Mouse (Mus musculus) activated CD4-positive, CD25-positive, alpha-beta regulatory T cell, adult 4 months (primary cell): ENCODE measurements around the gene Elmo1. TPM values are rescaled to one million over a fixed set of nuclear protein-coding genes. Genes with fewer than 3 reads are reported as not detected.

Source experiments
- ATAC-seq: one replicate; pipeline ENCODE4 v1.8.0; 2017
- polyA plus RNA-seq, 2 experiments: library from polyadenylated mRNA; unstranded; fragments of 100-300 nt; shearing (Covaris generic); gene quantifications; one replicate each; pipeline ENCODE4 v1.2.1; 2017

Gene Elmo1
- polyA plus RNA-seq, 2 experiments from 2014 or later = 81.7 to 103 TPM

DNA sequence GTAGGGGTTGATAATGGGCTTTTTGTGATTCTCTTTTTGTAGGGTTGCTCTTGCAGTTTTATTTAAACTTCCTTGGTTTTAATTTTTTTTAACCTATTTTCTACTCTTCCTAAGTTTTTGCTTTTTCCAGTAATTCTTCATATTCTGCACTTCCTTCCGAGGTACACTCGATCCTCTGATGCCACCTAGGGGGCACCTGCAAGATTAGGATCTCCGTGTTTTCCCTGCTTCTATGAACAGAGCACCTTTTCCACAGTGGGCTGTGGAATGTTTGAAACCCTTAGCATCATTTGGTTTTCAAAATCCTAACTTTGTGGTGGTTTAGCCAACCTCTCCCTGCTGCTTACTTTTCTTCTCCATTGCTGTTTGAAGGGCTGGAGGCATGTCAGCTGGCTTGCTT lies 181.4 kb downstream of the Elmo1 start:
- no peak for ATAC-seq

GRCm38 (mm10) chr13:20272562-20272961 lies 182.2 kb downstream of the Elmo1 start:
- ATAC-seq = no peak

DNA sequence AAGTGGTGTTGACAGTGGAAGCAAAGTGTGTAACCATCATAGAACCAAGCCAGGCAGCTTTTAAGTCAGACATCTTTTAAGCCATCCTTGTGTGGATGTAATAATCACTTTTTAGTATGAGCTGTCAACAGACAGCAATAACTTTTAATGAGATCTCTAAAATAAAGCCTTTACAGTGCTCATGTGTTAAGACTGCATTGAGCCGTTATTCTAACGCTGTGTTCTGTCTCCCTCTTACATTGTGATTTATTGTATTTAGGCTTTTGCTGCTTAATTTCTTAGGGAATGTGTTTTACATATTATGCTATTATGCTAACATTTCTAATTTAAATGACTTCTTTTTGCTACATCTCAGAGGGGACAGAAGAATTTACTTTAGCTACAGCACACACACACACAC lies 189.5 kb downstream of the Elmo1 start:
- ATAC-seq = no peak

DNA sequence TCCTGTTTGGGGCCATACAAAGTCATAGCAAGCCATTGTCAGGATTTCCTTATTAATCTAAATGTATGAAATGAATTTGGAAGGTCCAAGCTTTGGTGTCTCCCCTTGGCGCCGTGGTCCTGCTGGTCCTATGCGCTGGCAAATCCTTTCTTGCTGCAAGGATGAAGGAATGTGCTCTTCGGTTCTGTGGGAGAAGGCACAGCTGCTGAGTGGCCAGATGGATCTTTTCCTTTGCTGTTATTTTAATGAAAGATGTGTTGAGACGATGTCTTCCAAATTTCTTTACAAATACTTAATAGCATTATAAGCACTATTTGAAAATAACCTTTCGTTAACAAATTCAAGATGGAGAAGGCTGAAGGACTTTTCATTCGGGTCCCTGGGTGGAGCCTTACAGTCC lies 193.5 kb downstream of the Elmo1 start:
- ATAC-seq = no peak

- ATAC-seq = no peak
Measured at GRCm38 (mm10) chr13:20286680-20287079, 196.3 kb downstream of the Elmo1 start.

- ATAC-seq = no peak
Measured at GRCm38 (mm10) chr13:20288393-20288792, 198.0 kb downstream of the Elmo1 start.

DNA sequence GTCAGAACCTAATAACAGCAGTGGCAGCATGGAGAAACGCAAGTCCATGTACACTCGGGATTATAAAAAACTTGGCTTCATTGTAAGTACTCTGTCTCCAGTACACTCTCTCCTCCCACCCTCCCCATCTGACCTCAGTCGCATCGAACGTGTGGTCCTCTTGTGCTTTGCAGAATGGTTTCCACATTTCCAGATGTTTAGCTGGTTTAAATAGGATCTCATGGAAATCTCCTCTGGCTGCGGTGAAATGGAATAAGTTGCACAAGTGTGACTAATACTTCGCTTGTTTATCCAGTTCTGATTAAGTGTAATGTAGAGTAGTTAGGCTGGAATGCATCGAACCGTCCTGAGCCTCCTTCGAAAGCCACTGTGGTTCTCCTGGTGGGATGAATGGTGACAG lies 200.0 kb downstream of the Elmo1 start:
- no peak for ATAC-seq

DNA sequence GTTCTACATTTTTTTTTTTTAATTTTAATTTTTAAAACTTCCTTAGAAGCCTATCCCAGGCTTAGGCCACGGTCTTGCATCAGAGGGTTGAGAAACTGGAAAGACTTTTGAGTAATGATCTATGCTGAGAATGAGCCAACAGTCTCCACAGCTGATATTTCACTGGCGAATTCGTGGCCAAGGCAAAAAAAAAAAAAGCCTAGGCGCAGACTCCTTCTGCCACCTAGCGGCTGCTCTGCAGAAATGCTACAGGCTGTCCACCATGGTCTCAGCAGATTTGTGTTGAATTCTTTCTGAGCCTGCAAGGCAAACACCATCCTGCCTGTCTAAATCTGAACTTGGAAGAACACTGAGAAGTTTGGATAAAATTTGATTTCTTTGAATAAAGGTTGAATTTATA lies 202.0 kb downstream of the Elmo1 start:
- ATAC-seq = peak; percentile 69

- ATAC-seq = no peak
Measured at GRCm38 (mm10) chr13:20295278-20295970, 205.0 kb downstream of the Elmo1 start.

DNA sequence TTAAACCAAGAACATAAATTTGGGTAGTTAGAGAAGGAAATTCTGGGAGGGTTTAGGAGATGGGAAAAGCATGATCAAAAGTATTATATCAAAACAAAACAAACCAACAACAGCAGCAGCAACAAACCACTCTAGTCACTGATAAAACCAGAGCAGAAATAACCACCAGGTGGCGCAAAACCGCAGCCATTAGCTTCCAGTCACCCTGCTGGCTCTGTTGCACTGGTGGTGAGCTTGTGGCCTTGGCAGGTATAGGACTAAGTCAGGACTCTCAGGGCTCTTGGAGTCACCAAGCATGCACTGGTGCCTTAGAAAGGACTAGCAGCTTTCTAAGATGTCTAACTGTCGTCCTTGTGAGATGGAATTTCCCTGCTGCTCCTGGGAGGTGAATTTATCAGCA lies 207.4 kb downstream of the Elmo1 start:
- no peak for ATAC-seq

DNA sequence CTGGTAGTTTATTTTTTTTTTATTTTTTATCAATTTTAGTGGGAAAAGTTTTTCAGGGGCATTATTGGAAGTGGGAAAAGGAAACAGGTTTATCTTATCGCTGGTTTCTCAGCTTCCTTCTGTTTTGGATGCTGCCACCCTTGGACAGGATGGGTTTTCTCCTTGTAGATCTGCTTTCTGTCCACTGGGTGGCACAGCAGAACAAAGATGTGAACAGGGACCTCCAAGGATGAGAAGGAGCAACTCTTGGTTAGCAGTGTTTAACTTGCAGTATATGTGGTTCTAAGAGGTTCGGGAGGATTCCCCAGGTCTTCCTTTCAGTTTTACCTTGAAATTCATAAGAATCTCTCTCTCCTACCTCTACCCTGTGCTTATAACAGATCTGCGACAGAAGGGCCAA lies 209.0 kb downstream of the Elmo1 start:
- ATAC-seq = no peak

DNA sequence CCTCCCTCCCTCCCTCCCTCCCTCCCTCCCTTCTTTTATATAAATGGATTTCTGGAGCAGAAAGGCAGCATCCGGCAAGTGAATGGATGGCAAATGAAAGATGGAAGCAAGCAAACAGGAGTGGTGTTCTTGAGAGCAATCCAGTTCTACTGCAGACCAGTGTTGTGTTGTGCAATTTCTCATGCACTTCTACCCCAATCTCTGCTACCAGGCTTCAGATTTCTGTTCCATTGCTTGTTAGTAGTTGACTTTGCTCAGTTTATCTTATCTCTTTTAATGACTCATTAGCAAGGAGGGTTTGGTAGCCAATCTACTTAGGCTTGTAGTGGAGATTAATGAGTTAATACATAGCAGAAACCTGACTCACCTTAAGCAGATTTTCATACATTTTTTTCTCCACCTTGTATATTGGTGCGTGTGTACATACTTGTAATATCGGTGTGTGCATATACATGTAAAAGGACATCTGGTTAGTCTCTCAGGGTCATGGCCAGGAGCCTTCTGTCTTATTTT lies 209.7 kb downstream of the Elmo1 start:
- no peak for ATAC-seq

DNA sequence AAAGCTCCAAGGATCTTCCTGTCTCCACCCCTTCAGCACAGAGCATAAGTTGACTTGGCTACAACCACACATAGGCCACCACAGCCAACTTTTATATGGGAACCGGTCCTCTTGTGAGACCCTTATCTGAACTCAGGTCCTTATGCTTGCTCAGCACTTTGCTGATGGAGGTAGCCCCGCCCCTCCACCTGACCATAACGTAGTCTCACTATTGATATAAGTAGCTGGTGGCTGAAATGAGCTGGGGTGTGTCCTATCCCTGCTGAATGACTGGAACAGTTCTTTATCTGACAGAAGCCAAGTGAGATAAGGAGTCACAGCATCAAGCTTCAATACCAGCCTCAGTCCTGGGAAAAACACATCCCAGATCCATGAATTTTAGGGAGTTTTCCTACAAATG lies 210.2 kb downstream of the Elmo1 start:
- no peak for ATAC-seq

GRCm38 (mm10) chr13:20301760-20302159 lies 211.4 kb downstream of the Elmo1 start:
- no peak for ATAC-seq

DNA sequence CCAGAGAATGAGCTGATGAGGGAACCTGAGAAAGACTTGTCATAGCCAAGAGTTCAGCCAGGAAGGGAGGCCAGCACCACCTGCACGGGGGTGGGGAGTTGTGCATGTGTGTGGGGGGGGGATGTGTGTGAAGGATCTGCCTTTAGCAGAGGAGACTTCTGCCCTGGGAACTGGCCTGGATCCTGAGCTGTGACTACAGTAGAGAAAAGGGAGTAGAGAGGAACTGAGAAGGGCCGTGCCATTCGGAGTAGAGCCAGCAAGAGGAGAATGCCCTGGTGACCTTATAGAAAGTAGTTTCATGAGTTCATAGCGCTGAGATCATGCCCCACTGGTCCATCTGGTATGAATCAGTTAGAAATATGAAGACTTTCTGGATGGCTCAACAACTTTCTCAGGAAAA lies 215.2 kb downstream of the Elmo1 start:
- ATAC-seq = no peak

- ATAC-seq = no peak
Measured at GRCm38 (mm10) chr13:20306180-20307177, 216.1 kb downstream of the Elmo1 start.

DNA sequence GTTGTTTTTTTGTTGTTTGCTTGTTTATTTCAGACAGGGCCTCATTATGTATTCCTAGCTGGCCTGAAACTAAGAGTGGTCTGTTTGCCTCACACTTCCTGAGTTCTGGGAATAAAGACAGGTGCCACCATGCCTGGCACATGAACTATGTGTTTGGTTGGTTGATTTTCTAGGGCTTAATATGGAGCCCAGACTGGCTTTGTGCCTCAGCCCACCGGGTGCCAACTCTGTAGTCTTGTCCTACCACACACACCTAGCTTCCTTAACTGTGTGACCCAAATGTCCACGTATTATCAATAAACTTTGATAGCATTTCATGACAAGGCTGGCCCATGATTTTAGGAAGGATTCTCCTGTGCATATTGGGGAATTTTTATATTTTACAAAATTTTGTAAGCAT lies 217.0 kb downstream of the Elmo1 start:
- ATAC-seq = no peak

- peak; percentile 89 for ATAC-seq
Measured at GRCm38 (mm10) chr13:20311612-20312011, 221.2 kb downstream of the Elmo1 start.

DNA sequence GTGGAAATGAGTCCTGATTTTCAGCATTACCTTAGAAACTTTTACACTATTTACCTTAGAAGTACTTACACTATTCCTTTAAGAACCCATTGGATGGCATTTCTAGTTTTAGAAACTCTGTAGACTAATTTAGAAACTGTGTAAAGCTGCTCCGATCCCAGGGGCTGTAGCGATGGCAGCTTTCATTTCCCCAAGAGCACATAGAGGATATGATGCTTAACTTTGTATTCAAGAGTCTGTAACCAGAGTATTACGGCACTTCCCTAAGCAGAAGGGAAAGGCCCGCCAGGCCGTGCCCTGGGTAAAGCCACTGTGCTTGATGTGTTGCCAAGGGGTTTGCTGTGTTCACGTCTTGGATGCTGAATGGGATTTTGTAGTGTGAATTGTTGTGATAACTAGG lies 222.9 kb downstream of the Elmo1 start:
- no peak for ATAC-seq

DNA sequence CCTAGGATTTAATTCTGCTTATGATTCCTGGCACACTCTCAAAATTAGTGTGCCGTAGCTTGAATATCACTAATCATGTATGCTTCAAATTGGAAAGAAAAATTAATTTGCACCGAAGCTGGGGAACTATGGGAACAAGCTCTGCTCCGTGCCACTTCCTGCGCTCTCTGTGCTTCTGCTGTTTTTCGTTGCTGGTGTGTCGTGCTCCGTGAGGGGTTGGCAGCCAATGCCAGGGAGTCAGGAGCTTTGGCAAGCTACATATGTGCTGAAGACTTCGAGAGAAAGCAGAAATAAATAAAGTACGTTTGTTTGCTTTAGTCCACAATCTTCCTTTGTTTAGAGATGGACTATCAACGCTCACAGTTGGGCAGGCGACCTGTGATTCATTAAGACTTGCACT lies 225.7 kb downstream of the Elmo1 start:
- ATAC-seq = no peak

DNA sequence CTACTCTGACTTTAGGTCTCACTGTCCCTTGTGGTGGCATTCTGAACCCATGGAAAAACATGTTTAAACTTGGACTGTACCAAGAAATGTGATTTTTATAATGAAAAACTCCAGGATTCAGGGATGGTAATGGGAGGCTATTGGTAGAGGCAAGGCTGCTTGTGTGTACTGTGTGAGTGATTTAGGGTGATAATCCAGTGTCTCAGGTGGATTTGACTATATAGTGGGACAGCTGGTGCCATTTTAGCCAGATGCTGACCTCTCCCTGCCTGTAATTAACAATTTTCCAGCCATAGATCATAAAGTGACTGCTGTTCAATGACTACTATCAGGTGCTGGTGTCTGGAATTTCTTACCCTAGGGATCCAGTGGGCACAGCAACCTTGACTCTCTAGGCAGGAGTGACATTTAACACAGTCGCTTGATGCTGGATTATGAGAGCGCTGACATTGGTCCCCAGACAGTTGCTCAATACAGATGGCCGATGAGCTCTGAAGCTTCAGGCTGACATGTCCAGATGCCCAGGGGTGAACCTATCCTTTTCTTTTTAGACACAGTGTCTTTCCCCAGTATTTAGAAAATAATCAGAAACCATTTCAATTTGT lies 228.3 kb downstream of the Elmo1 start:
- ATAC-seq = no peak

DNA sequence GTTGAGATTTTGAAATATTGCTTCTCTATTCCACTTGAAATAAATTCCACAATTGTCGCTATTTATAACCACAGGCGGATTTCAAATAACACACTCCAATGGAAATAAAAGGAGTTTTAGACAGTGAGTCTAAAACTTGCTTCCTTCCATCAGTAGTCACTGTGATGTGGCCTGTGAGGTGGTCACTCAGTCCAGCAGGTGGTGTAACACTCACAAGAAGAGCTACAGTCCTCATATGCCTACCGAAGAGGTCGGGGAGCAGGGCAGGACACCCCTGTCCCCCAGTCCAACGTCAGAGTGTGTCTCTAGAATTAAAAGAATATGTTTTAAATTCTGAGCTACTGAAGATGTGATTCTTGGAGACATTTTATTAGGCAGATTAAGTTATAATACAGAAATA lies 229.8 kb downstream of the Elmo1 start:
- ATAC-seq = no peak

- ATAC-seq = no peak
Measured at GRCm38 (mm10) chr13:20323478-20323877, 233.1 kb downstream of the Elmo1 start.
